Mouse (Mus musculus) limb, embryonic 11.5 days (tissue): ENCODE results near the gene Arid3a. TPM values are rescaled to one million over a fixed set of nuclear protein-coding genes. Genes with fewer than 3 reads are reported as not detected.

Source experiments
- ATAC-seq: fragments of 200-750 bp; cut with Nextera tagmentation; 2 replicates; pipeline ENCODE4 v1.8.0; 2017; ENCODE audit warnings: low read depth; ENCODE audit not compliant: insufficient number of reproducible peaks, low FRiP score, low TSS enrichment
- DNase-seq: peaks from one replicate; pipeline ENCODE4 v3.0.0-alpha.2; 2015; ENCODE audit warnings: low spot score
- H3K27ac ChIP-seq: fragments of 300-500 bp; sonication (generic); replicated peaks from 2 replicates; pipeline ENCODE4 v1.5.1; 2014; ENCODE audit warnings: low read depth, mild to moderate bottlenecking, low read length
- H3K27me3 ChIP-seq: fragments of 300-500 bp; sonication (generic); 2 replicates; pipeline ENCODE4 v1.6.1; 2014; ENCODE audit warnings: mild to moderate bottlenecking, low read length, mixed read lengths; ENCODE audit not compliant: control insufficient read depth, insufficient read depth
- H3K36me3 ChIP-seq: fragments of 300-500 bp; sonication (generic); 2 replicates; pipeline ENCODE4 v1.6.1; 2014; ENCODE audit warnings: mild to moderate bottlenecking, low read length, moderate library complexity, mixed read lengths; ENCODE audit not compliant: control insufficient read depth, insufficient read depth
- H3K4me1 ChIP-seq: fragments of 300-500 bp; sonication (generic); 2 replicates; pipeline ENCODE4 v1.6.1; 2014; ENCODE audit warnings: low read length, mixed read lengths; ENCODE audit not compliant: control insufficient read depth, insufficient read depth
- H3K4me2 ChIP-seq: fragments of 300-500 bp; sonication (generic); 2 replicates; pipeline ENCODE4 v1.6.1; 2014; ENCODE audit warnings: low read depth, mild to moderate bottlenecking, moderate library complexity; ENCODE audit not compliant: severe bottlenecking
- H3K4me3 ChIP-seq: fragments of 300-500 bp; sonication (generic); 2 replicates; pipeline ENCODE4 v1.5.1; 2014; ENCODE audit warnings: low read depth, low read length
- H3K9ac ChIP-seq: fragments of 300-500 bp; sonication (generic); 2 replicates; pipeline ENCODE4 v1.6.1; 2014; ENCODE audit warnings: mild to moderate bottlenecking, low read length
- H3K9me3 ChIP-seq: fragments of 300-500 bp; sonication (generic); 2 replicates; pipeline ENCODE4 v1.6.1; 2016; ENCODE audit warnings: low read length; ENCODE audit not compliant: control insufficient read depth
- WGBS: fragments of 180-500 bp; shearing (Covaris S2); extraction: QIAGEN DNeasy Blood & Tissue Kit; methylation state at CpG from one replicate; pipeline ENCODE4 v1.1.7; 2014; 5-methylcytosine and 5-hydroxymethylcytosine counted together
- polyA plus RNA-seq: library from polyadenylated mRNA; unstranded; fragments of >200 nt; fragmentation: Nextera tagmentation; extraction: Ambion mirVana; gene quantifications from 2 replicates; pipeline ENCODE4 v1.2.1, GENCODE M21; 2014

The Arid3a gene
- polyA plus RNA-seq, 1 experiment from 2014 or later: 12.9 TPM

GRCm38 (mm10) chr10:79934272-79934721 lies 7.5 kb downstream of the Arid3a start:
- 0 out of 2 replicates have a peak overlapping the region, but pooled peaks have one; percentile 7 for H3K9ac ChIP-seq
- no peak for DNase-seq
- no peak for ATAC-seq
- H3K4me3 ChIP-seq: no peak overlapping the region
- no peaks in the 10 kb centered on the region for H3K9me3 ChIP-seq
- H3K4me2 ChIP-seq: no peak overlapping the region
- H3K27me3 ChIP-seq: no peaks in the 10 kb centered on the region
- H3K27ac ChIP-seq: no peak overlapping the region
- peaks cover 47% of the 10 kb centered on the region for H3K4me1 ChIP-seq
- 80% methylated on average over 13 of the region's 13 CpGs for WGBS
- H3K36me3 ChIP-seq: peaks cover 21% of the 10 kb centered on the region

- 90% methylated on average over 16 of the region's 16 CpGs for WGBS
- no peak overlapping the region for H3K4me2 ChIP-seq
- H3K27ac ChIP-seq: no peak overlapping the region
- no peaks in the 10 kb centered on the region for H3K27me3 ChIP-seq
- ATAC-seq (no peak), DNase-seq (no peak)
- no peak overlapping the region for H3K9ac ChIP-seq
- peaks cover 21% of the 10 kb centered on the region for H3K36me3 ChIP-seq
- H3K9me3 ChIP-seq: no peaks in the 10 kb centered on the region
- H3K4me1 ChIP-seq: peaks cover 42% of the 10 kb centered on the region
- no peak overlapping the region for H3K4me3 ChIP-seq
These were observed 8.1 kb downstream of the Arid3a start for GRCm38 (mm10) chr10:79934794-79935569.

- no peak overlapping the region for H3K9ac ChIP-seq
- no peak for DNase-seq
These were observed 9.6 kb downstream of the Arid3a start for GRCm38 (mm10) chr10:79936284-79936910.

GRCm38 (mm10) chr10:79936911-79937441 lies 10.1 kb downstream of the Arid3a start:
- DNase-seq (no peak), ATAC-seq (no peak)
- no peak overlapping the region for H3K4me3 ChIP-seq
- H3K4me1 ChIP-seq: peaks cover 35% of the 10 kb centered on the region
- 85% methylated on average over 27 of the region's 27 CpGs for WGBS
- no peak overlapping the region for H3K9ac ChIP-seq
- no peaks in the 10 kb centered on the region for H3K9me3 ChIP-seq
- no peak overlapping the region for H3K27ac ChIP-seq
- no peaks in the 10 kb centered on the region for H3K27me3 ChIP-seq
- H3K36me3 ChIP-seq: peaks cover 16% of the 10 kb centered on the region
- no peak overlapping the region for H3K4me2 ChIP-seq

More at GRCm38 (mm10) chr10:79936284-79936910, 9.6 kb downstream of the Arid3a start:
- Histone ChIP-seq H3K27ac (no peak overlapping the region), H3K36me3 (peaks cover 16% of the 10 kb centered on the region), H3K27me3 (no peaks in the 10 kb centered on the region), H3K4me1 (peaks cover 39% of the 10 kb centered on the region), H3K4me3 (no peak overlapping the region), H3K9me3 (no peaks in the 10 kb centered on the region), H3K4me2 (no peak overlapping the region)
- WGBS: 66% methylated on average over 10 of the region's 10 CpGs
- ATAC-seq: no peak

- Histone ChIP-seq H3K4me2 (no peak overlapping the region), H3K4me3 (no peak overlapping the region), H3K4me1 (peaks cover 25% of the 10 kb centered on the region), H3K36me3 (peaks cover 16% of the 10 kb centered on the region), H3K9me3 (no peaks in the 10 kb centered on the region), H3K27me3 (no peaks in the 10 kb centered on the region), H3K9ac (no peak overlapping the region), H3K27ac (no peak overlapping the region)
- ATAC-seq (no peak), DNase-seq (no peak)
- 65% methylated on average over 11 of the region's 11 CpGs for WGBS
These were observed 11.1 kb downstream of the Arid3a start for GRCm38 (mm10) chr10:79937775-79938526.

- H3K4me3 ChIP-seq: no peak overlapping the region
- 55% methylated on average over 7 of the region's 7 CpGs for WGBS
- no peak overlapping the region for H3K27ac ChIP-seq
- H3K4me1 ChIP-seq: peaks cover 36% of the 10 kb centered on the region
- H3K9me3 ChIP-seq: no peaks in the 10 kb centered on the region
- no peak for ATAC-seq
- H3K9ac ChIP-seq: no peak overlapping the region
- 0 out of 2 replicates have a peak overlapping the region, but pooled peaks have one; percentile 13 for H3K4me2 ChIP-seq
- no peak for DNase-seq
- no peaks in the 10 kb centered on the region for H3K27me3 ChIP-seq
- H3K36me3 ChIP-seq: peaks cover 10% of the 10 kb centered on the region
These were observed 13.9 kb downstream of the Arid3a start for GRCm38 (mm10) chr10:79940749-79941148.

- no peak overlapping the region for H3K27ac ChIP-seq
- no peaks in the 10 kb centered on the region for H3K27me3 ChIP-seq
- no peak overlapping the region for H3K4me3 ChIP-seq
- H3K36me3 ChIP-seq: peaks cover 4% of the 10 kb centered on the region
- no peak overlapping the region for H3K4me2 ChIP-seq
- DNase-seq: no peak
- peaks cover 50% of the 10 kb centered on the region for H3K4me1 ChIP-seq
- no peak overlapping the region for H3K9ac ChIP-seq
- WGBS: 83% methylated on average over 1 of the region's 1 CpGs
- no peak for ATAC-seq
- H3K9me3 ChIP-seq: no peaks in the 10 kb centered on the region
These were observed 16.1 kb downstream of the Arid3a start for GRCm38 (mm10) chr10:79942988-79943387.

- Histone ChIP-seq H3K27me3 (no peaks in the 10 kb centered on the region), H3K9me3 (no peaks in the 10 kb centered on the region), H3K4me3 (no peak overlapping the region), H3K9ac (no peak overlapping the region), H3K36me3 (peaks cover 4% of the 10 kb centered on the region), H3K4me2 (no peak overlapping the region), H3K4me1 (peaks cover 47% of the 10 kb centered on the region), H3K27ac (peak overlapping the region; percentile 52; the same call in 1 of the 2 replicates)
- no peak for DNase-seq
- WGBS: 59% methylated on average over 9 of the region's 9 CpGs
- no peak for ATAC-seq
These were observed 16.6 kb downstream of the Arid3a start for GRCm38 (mm10) chr10:79943471-79943901.
